Mouse (Mus musculus): ENCODE measurements around the gene Baiap2l1. TPM values are rescaled to one million over a fixed set of nuclear protein-coding genes. Genes with fewer than 3 reads are reported as not detected.
A peak's percentile ranks its signal among the peaks of the same experiment; 100 is the strongest.

The Baiap2l1 gene
- polyA plus RNA-seq, 1 experiment from 2014 or later: 9.4 TPM

DNA sequence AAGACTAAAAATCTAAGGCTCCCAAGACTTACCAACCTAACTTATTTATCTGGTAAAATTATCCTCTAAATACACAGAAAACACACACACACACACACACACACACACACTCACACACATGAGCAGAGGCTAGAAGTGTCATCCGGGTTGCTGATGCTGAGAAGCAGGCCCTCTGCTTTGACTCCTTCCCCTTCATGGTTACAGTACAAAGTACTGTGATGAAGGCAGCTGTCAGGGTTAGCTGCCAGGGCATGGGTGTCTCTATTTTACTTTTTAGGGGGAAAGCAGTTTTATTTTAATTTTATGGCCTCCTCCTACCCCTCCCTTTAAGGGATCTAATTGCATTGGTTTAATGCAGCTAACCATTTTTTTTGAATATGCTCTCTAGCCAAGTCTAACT lies 62.6 kb downstream of the Baiap2l1 start:
- H3K9me3 ChIP-seq: no peaks in the 10 kb centered on the region
- H3K4me3 ChIP-seq: no peak overlapping the region
- no peaks in the 10 kb centered on the region for H3K27me3 ChIP-seq (ENCODE audit: insufficient read depth, poor library complexity, severe bottlenecking)
- H3K4me1 ChIP-seq: peaks cover 4% of the 10 kb centered on the region
- DNase-seq (ENCODE audit: low spot score): no peak
- no peaks in the 10 kb centered on the region for H3K36me3 ChIP-seq
- WGBS: 74% methylated on average over 1 of the region's 1 CpGs
- no peak overlapping the region for H3K27ac ChIP-seq

DNA sequence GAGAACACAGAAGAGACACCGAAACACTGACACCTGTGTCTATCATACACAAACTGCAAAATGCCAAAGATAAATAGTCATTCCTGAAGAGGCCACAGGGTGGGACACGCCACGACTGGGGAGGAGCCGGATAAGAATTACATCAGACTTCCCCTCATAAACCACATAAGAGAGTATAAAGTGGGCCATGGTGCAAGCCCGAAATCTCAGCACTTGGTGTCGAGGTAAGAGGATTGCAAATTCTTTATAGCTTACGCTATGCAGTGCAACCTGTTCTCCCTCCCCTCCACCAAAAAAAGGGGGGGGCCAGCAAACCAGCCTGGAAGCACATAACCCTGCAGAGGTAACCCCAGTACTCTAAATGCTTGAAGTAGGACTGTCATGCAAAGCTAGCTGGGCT lies 63.0 kb downstream of the Baiap2l1 start:
- no peak for DNase-seq (ENCODE audit: low spot score)
- Histone ChIP-seq H3K9me3 (no peaks in the 10 kb centered on the region), H3K36me3 (no peaks in the 10 kb centered on the region), H3K27ac (no peak overlapping the region), H3K4me3 (no peak overlapping the region), H3K4me1 (peaks cover 9% of the 10 kb centered on the region), H3K27me3 (ENCODE audit: insufficient read depth, poor library complexity, severe bottlenecking) (no peaks in the 10 kb centered on the region)
- WGBS: 74% methylated on average over 7 of the region's 7 CpGs

DNA sequence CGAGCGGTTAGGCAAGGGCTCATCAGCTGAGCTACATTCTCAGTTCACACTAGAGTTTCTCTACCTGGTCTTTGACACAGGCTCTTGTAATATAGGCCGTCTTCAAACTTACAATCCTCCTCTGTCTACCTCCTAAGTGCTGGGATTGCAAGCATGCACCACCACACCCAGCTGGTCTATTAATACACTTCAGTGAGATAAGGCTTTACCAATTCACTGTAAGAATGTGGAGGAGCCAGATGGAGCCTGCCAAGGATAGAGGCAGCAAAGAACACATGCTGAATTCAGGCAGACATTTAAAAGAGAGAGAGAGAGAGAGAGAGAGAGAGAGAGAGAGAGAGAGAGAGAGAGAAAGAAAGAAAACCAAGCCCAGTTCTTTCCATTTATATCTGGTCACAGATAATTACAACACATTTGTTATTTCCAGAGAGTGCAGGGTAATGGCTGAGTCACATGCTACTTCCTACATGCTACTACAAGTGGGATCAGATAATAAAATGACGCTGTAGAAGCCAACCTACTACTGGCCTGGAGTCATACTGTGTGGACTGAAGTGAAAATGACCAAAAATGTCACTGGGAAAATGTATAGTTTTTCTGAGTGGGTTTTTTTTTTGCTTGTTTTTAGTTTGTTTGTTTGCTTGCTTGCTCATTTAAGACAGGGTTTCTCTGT lies 68.0 kb downstream of the Baiap2l1 start:
- H3K36me3 ChIP-seq: no peaks in the 10 kb centered on the region
- whole genome bisulfite sequencing: 61% methylated on average over 4 of the region's 4 CpGs
- H3K27me3 ChIP-seq (ENCODE audit: insufficient read depth, poor library complexity, severe bottlenecking): no peaks in the 10 kb centered on the region
- H3K4me1 ChIP-seq: peaks cover 25% of the 10 kb centered on the region
- H3K9me3 ChIP-seq: no peaks in the 10 kb centered on the region
- H3K4me3 ChIP-seq: no peak overlapping the region
- DNase-seq (ENCODE audit: low spot score): peak; percentile 85
- peak overlapping the region; percentile 79 for H3K27ac ChIP-seq

- DNase-seq (ENCODE audit: low spot score): no peak
- Histone ChIP-seq H3K27me3 (ENCODE audit: insufficient read depth, poor library complexity, severe bottlenecking) (no peaks in the 10 kb centered on the region), H3K4me1 (peaks cover 32% of the 10 kb centered on the region), H3K36me3 (0 out of 2 replicates have a peak, but pooled peaks cover 2% of the 10 kb centered on the region), H3K9me3 (no peaks in the 10 kb centered on the region), H3K4me3 (no peak overlapping the region), H3K27ac (0 out of 2 replicates have a peak overlapping the region, but pooled peaks have one; percentile 54)
- 89% methylated on average over 9 of the region's 9 CpGs for WGBS
Measured at GRCm38 (mm10) chr5:144288391-144288790, 69.5 kb downstream of the Baiap2l1 start.

GRCm38 (mm10) chr5:144287267-144287820 lies 70.6 kb downstream of the Baiap2l1 start:
- H3K9me3 ChIP-seq: no peaks in the 10 kb centered on the region
- H3K27ac ChIP-seq: peak overlapping the region; percentile 62; the same call in 1 of the 2 replicates
- H3K4me1 ChIP-seq: peaks cover 40% of the 10 kb centered on the region
- no peaks in the 10 kb centered on the region for H3K27me3 ChIP-seq (ENCODE audit: insufficient read depth, poor library complexity, severe bottlenecking)
- DNase-seq (ENCODE audit: low spot score): no peak
- no peak overlapping the region for H3K4me3 ChIP-seq
- H3K36me3 ChIP-seq: peaks cover 2% of the 10 kb centered on the region; the same call in 1 of the 2 replicates
- WGBS: 74% methylated on average over 3 of the region's 3 CpGs

DNA sequence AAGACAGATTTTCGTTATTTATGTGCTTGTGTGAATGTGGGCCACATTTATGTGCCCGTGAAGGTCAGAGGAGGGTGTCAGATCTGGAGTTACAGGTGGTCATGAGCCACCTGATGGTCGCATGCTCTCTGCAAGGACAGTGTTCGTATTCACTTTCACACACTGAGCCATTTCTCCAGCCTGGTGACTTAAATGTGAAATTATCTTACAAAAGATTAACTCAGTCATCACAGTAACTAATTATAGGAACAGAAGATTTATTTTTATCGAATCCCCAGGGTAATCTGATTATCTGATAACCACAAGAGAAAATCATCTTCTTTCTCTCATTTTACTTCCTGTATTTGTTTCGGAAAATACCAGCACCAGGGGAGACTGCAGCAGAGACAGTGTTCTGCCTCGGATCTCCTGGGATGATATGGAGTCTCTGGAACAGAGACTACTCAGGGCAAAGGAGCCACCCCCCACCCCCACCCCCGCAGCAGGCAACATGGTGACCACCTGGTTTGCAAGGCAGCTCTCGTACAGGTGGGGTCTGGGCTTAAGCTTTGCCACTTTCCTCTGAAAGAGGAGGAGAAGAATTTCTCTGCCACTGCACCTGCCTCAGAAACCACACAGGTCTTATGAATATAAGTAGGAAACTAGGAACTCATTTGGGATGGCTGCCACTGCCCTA lies 71.2 kb downstream of the Baiap2l1 start:
- 75% methylated on average over 9 of the region's 9 CpGs for WGBS

GRCm38 (mm10) chr5:144284599-144284998 lies 73.3 kb downstream of the Baiap2l1 start:
- no peaks in the 10 kb centered on the region for H3K9me3 ChIP-seq
- no peak overlapping the region for H3K4me3 ChIP-seq
- 89% methylated on average over 5 of the region's 5 CpGs for WGBS
- no peak overlapping the region for H3K27ac ChIP-seq
- no peak for DNase-seq (ENCODE audit: low spot score)
- H3K27me3 ChIP-seq (ENCODE audit: insufficient read depth, poor library complexity, severe bottlenecking): no peaks in the 10 kb centered on the region
- peaks cover 21% of the 10 kb centered on the region for H3K36me3 ChIP-seq
- H3K4me1 ChIP-seq: peaks cover 28% of the 10 kb centered on the region

More for the DNA sequence above, 71.2 kb downstream of the Baiap2l1 start:
- Histone ChIP-seq H3K27ac (peak overlapping the region; percentile 62; the same call in 1 of the 2 replicates), H3K4me3 (no peak overlapping the region), H3K9me3 (no peaks in the 10 kb centered on the region), H3K4me1 (peaks cover 40% of the 10 kb centered on the region), H3K27me3 (ENCODE audit: insufficient read depth, poor library complexity, severe bottlenecking) (no peaks in the 10 kb centered on the region), H3K36me3 (peaks cover 4% of the 10 kb centered on the region; the same call in 1 of the 2 replicates)
- DNase-seq (ENCODE audit: low spot score): no peak

DNA sequence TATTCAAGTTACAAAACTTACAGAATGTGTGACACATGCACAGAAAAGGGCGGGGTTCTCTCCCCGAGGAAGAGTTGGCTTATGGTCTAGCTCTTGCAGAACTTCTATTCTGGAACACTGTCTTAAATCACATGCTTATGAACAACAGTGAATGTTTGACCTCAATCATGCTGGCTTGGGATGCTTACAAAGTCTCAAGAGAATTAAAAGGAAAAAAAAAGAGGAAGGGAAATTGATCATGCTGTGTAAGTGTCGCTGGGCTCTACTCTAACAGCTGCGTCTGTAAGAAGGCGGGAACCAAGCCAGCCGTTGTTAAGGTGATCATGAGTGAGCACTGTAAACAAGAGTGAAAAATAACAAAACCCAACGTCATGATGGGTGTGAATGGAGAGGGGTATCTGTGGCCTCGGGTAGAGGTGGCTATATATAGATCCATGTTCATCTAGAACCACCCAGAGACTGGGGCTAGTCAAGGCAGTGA lies 74.3 kb downstream of the Baiap2l1 start:
- Histone ChIP-seq H3K36me3 (peaks cover 27% of the 10 kb centered on the region), H3K27me3 (ENCODE audit: insufficient read depth, poor library complexity, severe bottlenecking) (no peaks in the 10 kb centered on the region), H3K4me1 (peaks cover 28% of the 10 kb centered on the region), H3K4me3 (no peak overlapping the region), H3K9me3 (no peaks in the 10 kb centered on the region), H3K27ac (no peak overlapping the region)
- 71% methylated on average over 8 of the region's 8 CpGs for WGBS
- no peak for DNase-seq (ENCODE audit: low spot score)

DNA sequence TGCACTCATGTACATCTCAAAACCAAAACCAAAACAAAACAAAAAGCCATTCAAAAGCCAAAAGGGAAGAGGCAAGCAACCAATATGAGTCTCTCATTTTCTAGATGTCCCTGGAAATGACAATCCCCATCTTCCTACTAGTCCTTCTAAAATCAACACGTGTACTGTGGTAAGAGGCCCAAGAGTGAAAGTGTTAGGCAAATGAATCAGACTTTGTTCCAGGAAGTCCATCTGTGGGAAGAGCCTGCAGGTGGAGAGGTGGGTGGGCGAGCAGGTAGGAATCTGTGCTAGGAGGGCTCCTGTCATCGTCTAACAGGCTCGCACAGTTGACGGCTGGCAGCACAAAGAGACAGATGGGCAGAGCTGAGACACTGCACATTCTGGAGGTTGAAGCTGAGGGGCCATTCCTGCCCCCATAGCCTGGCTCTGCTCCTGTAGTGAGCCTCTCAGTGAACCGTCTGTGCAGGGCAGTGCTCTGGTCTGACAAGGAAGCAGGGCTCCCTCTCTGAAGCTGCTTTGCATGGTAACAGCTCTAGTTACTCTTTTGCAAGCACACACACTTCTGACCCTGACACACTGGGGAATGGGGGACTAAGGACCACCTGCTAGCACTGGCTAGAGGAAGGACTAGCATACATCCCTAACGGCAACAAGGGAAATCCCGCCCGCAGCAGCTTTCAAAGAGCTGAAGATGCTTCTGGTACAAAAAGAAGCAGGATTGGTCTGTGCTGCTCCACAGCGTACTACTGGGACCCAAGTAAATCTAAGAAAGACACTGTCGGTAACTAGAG lies 75.2 kb downstream of the Baiap2l1 start:
- H3K9me3 ChIP-seq: no peaks in the 10 kb centered on the region
- peaks cover 25% of the 10 kb centered on the region for H3K4me1 ChIP-seq
- no peak overlapping the region for H3K27ac ChIP-seq
- no peak overlapping the region for H3K4me3 ChIP-seq
- 76% methylated on average over 11 of the region's 11 CpGs for WGBS
- peaks cover 36% of the 10 kb centered on the region for H3K36me3 ChIP-seq
- no peak for DNase-seq (ENCODE audit: low spot score)
- no peaks in the 10 kb centered on the region for H3K27me3 ChIP-seq (ENCODE audit: insufficient read depth, poor library complexity, severe bottlenecking)

- DNase-seq (ENCODE audit: low spot score): no peak
Measured at GRCm38 (mm10) chr5:144279926-144280325, 78.0 kb downstream of the Baiap2l1 start.

GRCm38 (mm10) chr5:144279081-144279541 lies 78.8 kb downstream of the Baiap2l1 start:
- 82% methylated on average over 9 of the region's 9 CpGs for WGBS
- Histone ChIP-seq H3K27me3 (ENCODE audit: insufficient read depth, poor library complexity, severe bottlenecking) (no peaks in the 10 kb centered on the region), H3K27ac (no peak overlapping the region), H3K4me1 (peaks cover 30% of the 10 kb centered on the region), H3K36me3 (peaks cover 55% of the 10 kb centered on the region), H3K9me3 (no peaks in the 10 kb centered on the region), H3K4me3 (no peak overlapping the region)
- DNase-seq (ENCODE audit: low spot score): no peak

More at GRCm38 (mm10) chr5:144279926-144280325, 78.0 kb downstream of the Baiap2l1 start:
- Histone ChIP-seq H3K36me3 (peaks cover 53% of the 10 kb centered on the region), H3K27me3 (ENCODE audit: insufficient read depth, poor library complexity, severe bottlenecking) (no peaks in the 10 kb centered on the region), H3K9me3 (no peaks in the 10 kb centered on the region), H3K4me3 (no peak overlapping the region), H3K4me1 (peaks cover 25% of the 10 kb centered on the region), H3K27ac (no peak overlapping the region)
- 94% methylated on average over 13 of the region's 13 CpGs for WGBS

- Histone ChIP-seq H3K9me3 (no peaks in the 10 kb centered on the region), H3K36me3 (peaks cover 53% of the 10 kb centered on the region), H3K4me3 (no peak overlapping the region), H3K27ac (no peak overlapping the region), H3K4me1 (peaks cover 32% of the 10 kb centered on the region), H3K27me3 (ENCODE audit: insufficient read depth, poor library complexity, severe bottlenecking) (no peaks in the 10 kb centered on the region)
- 91% methylated on average over 12 of the region's 13 CpGs for WGBS
- DNase-seq (ENCODE audit: low spot score): no peak
Measured at GRCm38 (mm10) chr5:144278374-144278960, 79.4 kb downstream of the Baiap2l1 start.

Data from heart, embryonic 10.5 days (tissue).